Mouse (Mus musculus) adrenal gland (tissue): ENCODE measurements around the gene Zc3h12c.

ENCODE experiments used
- intact Hi-C: fragments of 180-260 bp; cut with DNase I; formaldehyde crosslinking; loops from one replicate; pipeline ENCODE4 v1.15.1; 2025
- long read RNA-seq, 2 experiments: library from polyadenylated mRNA; unstranded; transcript quantifications; one replicate each; pipeline ENCODE4 v2.0.0; 2020; ENCODE audit warnings: borderline replicate concordance in 1 of 2; ENCODE audit not compliant: insufficient replicate concordance in 1 of 2

Zc3h12c gene
- long read RNA-seq, experiment 1, partial matches to known transcripts: 1 of 2 reads
- long read RNA-seq, experiment 1, other reads (novel, unspliced or antisense): 1 of 2 reads
- long read RNA-seq, experiment 2: 0 reads

- intact Hi-C loops: loop anchor here (10.0 kb wide), 1 partner anchor 53 kb away; no protein-coding TSS in a partner anchor
These were observed at the start of gene Zc3h12c for GRCm38 (mm10) chr9:52167863-52168685. Zc3h12c (minus strand) TSS chr9:52168572.

- intact Hi-C loops: no loop called here
These were observed 49.3 kb upstream of the Zc3h12c start for GRCm38 (mm10) chr9:52217636-52218035.

GRCm38 (mm10) chr9:52215291-52215690 is 46.9 kb upstream of the Zc3h12c start:
- intact Hi-C loops: no loop called here

GRCm38 (mm10) chr9:52212416-52212815 is 44.0 kb upstream of the Zc3h12c start:
- intact Hi-C loops: no loop called here

- intact Hi-C loops: no loop called here
These were observed 40.2 kb upstream of the Zc3h12c start for GRCm38 (mm10) chr9:52208510-52209030.

- intact Hi-C loops: no loop called here
These were observed 34.8 kb upstream of the Zc3h12c start for GRCm38 (mm10) chr9:52203189-52203588.

- intact Hi-C loops: no loop called here
These were observed 31.9 kb upstream of the Zc3h12c start for GRCm38 (mm10) chr9:52200271-52200670.

GRCm38 (mm10) chr9:52195853-52196252 is 27.5 kb upstream of the Zc3h12c start:
- intact Hi-C loops: no loop called here

GRCm38 (mm10) chr9:52193851-52194250 is 25.5 kb upstream of the Zc3h12c start:
- intact Hi-C loops: no loop called here

GRCm38 (mm10) chr9:52190907-52191306 is 22.5 kb upstream of the Zc3h12c start:
- intact Hi-C loops: no loop called here

- intact Hi-C loops: no loop called here
These were observed 19.7 kb upstream of the Zc3h12c start for GRCm38 (mm10) chr9:52188106-52188505.

GRCm38 (mm10) chr9:52186296-52186941 is 18.0 kb upstream of the Zc3h12c start:
- intact Hi-C loops: no loop called here

GRCm38 (mm10) chr9:52181419-52181818 is 13.0 kb upstream of the Zc3h12c start:
- intact Hi-C loops: no loop called here

GRCm38 (mm10) chr9:52180851-52181250 is 12.5 kb upstream of the Zc3h12c start:
- intact Hi-C loops: no loop called here

GRCm38 (mm10) chr9:52175257-52175859 is 7.0 kb upstream of the Zc3h12c start:
- intact Hi-C loops: no loop called here

GRCm38 (mm10) chr9:52174671-52175111 is 6.3 kb upstream of the Zc3h12c start:
- intact Hi-C loops: no loop called here

- intact Hi-C loops: no loop called here
These were observed 5.6 kb upstream of the Zc3h12c start for GRCm38 (mm10) chr9:52173937-52174336.

GRCm38 (mm10) chr9:52172550-52172949 is 4.2 kb upstream of the Zc3h12c start:
- intact Hi-C loops: no loop called here

GRCm38 (mm10) chr9:52170671-52171070 is 2.3 kb upstream of the Zc3h12c start:
- intact Hi-C loops: no loop called here

GRCm38 (mm10) chr9:52170131-52170530 is 1.8 kb upstream of the Zc3h12c start:
- intact Hi-C loops: no loop called here

- intact Hi-C loops: loop anchor here (10.0 kb wide), 1 partner anchor 54 kb away; no protein-coding TSS in a partner anchor
These were observed 406 bp upstream of the Zc3h12c start for GRCm38 (mm10) chr9:52168686-52169270.
